Mouse (Mus musculus): ENCODE measurements around the gene Cxcr1.

DNA sequence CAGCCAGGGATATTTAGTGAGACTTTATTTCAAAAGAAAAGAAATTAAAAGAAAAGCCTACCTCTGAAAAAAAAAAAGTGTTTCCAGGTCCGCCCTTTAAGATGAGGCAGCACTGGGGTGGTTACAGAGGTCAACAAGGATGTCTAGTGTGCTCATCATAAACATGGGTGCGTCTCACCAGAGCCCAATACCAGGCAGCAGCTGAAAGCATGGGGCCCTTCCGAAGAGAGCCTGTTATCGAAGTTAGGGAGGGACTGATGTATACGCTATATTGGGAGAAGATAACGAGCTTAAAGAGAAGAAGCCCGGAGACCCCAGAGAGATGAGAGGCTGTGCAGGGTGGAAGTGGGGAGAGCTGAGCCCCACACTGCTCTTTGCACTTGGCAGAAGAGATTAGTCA, 44.7 kb upstream of the Cxcr1 start:
- no peak for TF ChIP-seq CTCF (IDR thresholded peaks at IDR 0.05; ENCODE audit: low read depth, low read length)
- no peak for TF ChIP-seq TAL1 (conservative IDR thresholded peaks at IDR 0.05; ENCODE audit: low read depth, low read length)
- no peak for TF ChIP-seq GATA1 (IDR thresholded peaks at IDR 0.05; ENCODE audit: borderline replicate concordance, low read length)
- TF ChIP-seq POLR2AphosphoS5 (IDR thresholded peaks at IDR 0.05; ENCODE audit: insufficient replicate concordance, low read depth, low read length), result no peak

Measured in G1E (cell line).